Mouse (Mus musculus) G1E (cell line): ENCODE data around the gene Cfap73.

Experiments
- CTCF ChIP-seq: IDR thresholded peaks from 2 replicates; pipeline ENCODE4 v1.5.1; 2012; ENCODE audit warnings: low read depth, low read length, inconsistent platforms, mixed read lengths
- GATA1 ChIP-seq: IDR thresholded peaks from 2 replicates; pipeline ENCODE4 v1.6.1; 2012; ENCODE audit warnings: borderline replicate concordance, low read length, inconsistent platforms, mixed read lengths
- POLR2AphosphoS5 ChIP-seq: IDR thresholded peaks from 2 replicates; pipeline ENCODE4 v1.6.1; 2012; ENCODE audit warnings: low read depth, low read length, inconsistent platforms; ENCODE audit not compliant: insufficient replicate concordance
- TAL1 ChIP-seq: conservative IDR thresholded peaks from 2 replicates; pipeline ENCODE4 v1.6.1; 2012; ENCODE audit warnings: low read depth, low read length, inconsistent platforms, mixed read lengths

- TF ChIP-seq CTCF (no peak), GATA1 (no peak), TAL1 (no peak), POLR2AphosphoS5 (no peak)
Observed at GRCm38 (mm10) chr5:120664888-120665287, 30.9 kb upstream of the Cfap73 start.
